Mouse (Mus musculus): ENCODE measurements around the gene Phyhd1. TPM values are rescaled to one million over a fixed set of nuclear protein-coding genes. Genes with fewer than 3 reads are reported as not detected.

The Phyhd1 gene
- polyA plus RNA-seq, 1 experiment from 2014 or later = 3.7 TPM

DNA sequence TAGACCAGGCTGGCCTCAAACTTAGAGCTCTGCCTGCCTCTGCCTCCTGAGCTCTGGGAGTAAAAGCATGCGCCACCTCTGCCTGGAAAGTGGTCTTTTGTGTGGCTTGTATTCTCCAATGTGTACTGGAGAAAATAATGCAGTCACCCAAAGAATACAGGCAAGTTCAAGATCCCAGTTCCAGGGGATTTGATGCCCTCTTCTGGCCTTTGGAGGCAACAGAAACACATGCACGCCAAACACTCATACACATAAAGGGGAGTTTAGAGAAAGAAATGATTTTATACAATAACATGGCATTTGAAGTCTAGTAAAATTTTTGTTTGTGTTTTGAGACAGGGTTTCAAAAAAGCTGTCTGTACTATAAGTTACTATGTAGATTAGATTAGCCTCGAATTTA is 33.5 kb downstream of the Phyhd1 start:
- Histone ChIP-seq H3K36me3 (peaks cover 75% of the 10 kb centered on the region), H3K27me3 (no peaks in the 10 kb centered on the region), H3K9ac (no peak overlapping the region), H3K27ac (no peak overlapping the region), H3K4me2 (no peak overlapping the region), H3K9me3 (no peaks in the 10 kb centered on the region), H3K4me1 (no peaks in the 10 kb centered on the region), H3K4me3 (no peak overlapping the region)
- ATAC-seq (ENCODE audit: insufficient number of reproducible peaks, insufficient read depth, low FRiP score, low TSS enrichment, low read depth) = no peak
- 78% methylated on average over 3 of the region's 3 CpGs for WGBS

GRCm38 (mm10) chr2:30299966-30300365 is 34.0 kb downstream of the Phyhd1 start:
- H3K4me2 ChIP-seq = no peak overlapping the region
- no peak overlapping the region for H3K4me3 ChIP-seq
- H3K27ac ChIP-seq = no peak overlapping the region
- 88% methylated on average over 5 of the region's 5 CpGs for WGBS
- ATAC-seq (ENCODE audit: insufficient number of reproducible peaks, insufficient read depth, low FRiP score, low TSS enrichment, low read depth) = no peak
- H3K9me3 ChIP-seq = no peaks in the 10 kb centered on the region
- H3K36me3 ChIP-seq = peaks cover 80% of the 10 kb centered on the region
- H3K9ac ChIP-seq = 0 out of 2 replicates have a peak overlapping the region, but pooled peaks have one; percentile 2
- no peaks in the 10 kb centered on the region for H3K27me3 ChIP-seq
- H3K4me1 ChIP-seq = no peaks in the 10 kb centered on the region

- no peak for ATAC-seq (ENCODE audit: insufficient number of reproducible peaks, insufficient read depth, low FRiP score, low TSS enrichment, low read depth)
- Histone ChIP-seq H3K9ac (no peak overlapping the region), H3K9me3 (no peaks in the 10 kb centered on the region), H3K4me3 (no peak overlapping the region), H3K27me3 (no peaks in the 10 kb centered on the region), H3K4me1 (no peaks in the 10 kb centered on the region), H3K27ac (no peak overlapping the region), H3K36me3 (peaks cover 100% of the 10 kb centered on the region), H3K4me2 (no peak overlapping the region)
- 92% methylated on average over 7 of the region's 7 CpGs for WGBS
Observed at GRCm38 (mm10) chr2:30306087-30306486, 40.1 kb downstream of the Phyhd1 start.

GRCm38 (mm10) chr2:30309351-30309750 is 43.3 kb downstream of the Phyhd1 start:
- no peak for ATAC-seq (ENCODE audit: insufficient number of reproducible peaks, insufficient read depth, low FRiP score, low TSS enrichment, low read depth)

DNA sequence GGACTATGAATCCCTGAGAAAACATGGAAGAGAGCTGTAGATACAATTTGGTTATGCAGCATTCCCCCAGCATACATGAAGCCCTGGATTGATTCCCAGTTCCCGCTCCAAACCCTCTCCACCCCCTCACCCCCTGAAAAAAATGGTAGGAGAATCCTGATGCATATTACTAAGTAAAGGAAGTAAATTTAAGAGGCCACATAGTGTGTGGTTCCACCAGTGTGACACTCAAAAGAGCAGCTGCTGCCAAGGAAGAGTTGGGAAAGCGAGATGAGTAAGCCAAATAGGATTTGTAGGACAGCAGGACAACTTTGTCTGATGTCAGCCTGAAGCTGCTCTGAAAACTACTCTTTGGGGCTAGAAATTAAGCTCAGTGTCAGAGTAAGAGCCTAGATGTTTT is 45.5 kb downstream of the Phyhd1 start:
- H3K9me3 ChIP-seq = no peaks in the 10 kb centered on the region
- 99% methylated on average over 2 of the region's 2 CpGs for WGBS
- H3K4me1 ChIP-seq = no peaks in the 10 kb centered on the region
- no peak for ATAC-seq (ENCODE audit: insufficient number of reproducible peaks, insufficient read depth, low FRiP score, low TSS enrichment, low read depth)
- no peak overlapping the region for H3K4me3 ChIP-seq
- H3K27me3 ChIP-seq = no peaks in the 10 kb centered on the region
- no peak overlapping the region for H3K4me2 ChIP-seq
- H3K9ac ChIP-seq = no peak overlapping the region
- peaks cover 97% of the 10 kb centered on the region for H3K36me3 ChIP-seq
- H3K27ac ChIP-seq = no peak overlapping the region

More at GRCm38 (mm10) chr2:30309351-30309750, 43.3 kb downstream of the Phyhd1 start:
- Histone ChIP-seq H3K9ac (no peak overlapping the region; the same call in 1 of the 2 replicates), H3K4me2 (no peak overlapping the region), H3K9me3 (no peaks in the 10 kb centered on the region), H3K36me3 (peaks cover 98% of the 10 kb centered on the region), H3K4me1 (no peaks in the 10 kb centered on the region), H3K4me3 (no peak overlapping the region), H3K27ac (no peak overlapping the region), H3K27me3 (no peaks in the 10 kb centered on the region)
- WGBS = 86% methylated on average over 3 of the region's 3 CpGs

- Histone ChIP-seq H3K4me2 (no peak overlapping the region), H3K9ac (no peak overlapping the region), H3K4me1 (no peaks in the 10 kb centered on the region), H3K27ac (no peak overlapping the region), H3K9me3 (no peaks in the 10 kb centered on the region), H3K4me3 (no peak overlapping the region), H3K36me3 (peaks cover 92% of the 10 kb centered on the region), H3K27me3 (no peaks in the 10 kb centered on the region)
- WGBS = 85% methylated on average over 4 of the region's 4 CpGs
- no peak for ATAC-seq (ENCODE audit: insufficient number of reproducible peaks, insufficient read depth, low FRiP score, low TSS enrichment, low read depth)
Observed at GRCm38 (mm10) chr2:30316136-30316535, 50.1 kb downstream of the Phyhd1 start.

DNA sequence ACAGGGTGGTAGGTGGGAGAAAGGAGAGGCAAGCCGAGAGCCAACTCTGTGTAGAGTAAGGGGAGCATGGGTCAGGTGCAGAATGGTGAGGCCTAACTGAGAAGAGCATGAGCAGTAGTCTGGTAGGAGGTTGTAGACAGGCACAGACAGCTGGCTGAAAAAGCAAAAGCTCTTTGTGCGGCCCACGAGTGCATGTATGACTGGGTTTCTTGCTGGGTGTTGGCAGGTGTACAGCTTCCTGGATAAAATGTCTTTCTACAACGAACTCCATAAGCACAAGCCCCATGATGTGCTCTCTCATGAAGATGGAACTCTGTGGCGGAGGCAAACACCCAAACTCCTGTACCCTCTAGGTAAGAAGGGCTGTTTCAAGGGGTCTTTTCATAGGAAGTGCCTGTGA is 51.0 kb downstream of the Phyhd1 start:
- H3K9ac ChIP-seq = no peak overlapping the region
- H3K4me1 ChIP-seq = no peaks in the 10 kb centered on the region
- WGBS = 90% methylated on average over 5 of the region's 5 CpGs
- no peak overlapping the region for H3K4me3 ChIP-seq
- no peaks in the 10 kb centered on the region for H3K27me3 ChIP-seq
- H3K27ac ChIP-seq = no peak overlapping the region
- peaks cover 94% of the 10 kb centered on the region for H3K36me3 ChIP-seq
- H3K9me3 ChIP-seq = no peaks in the 10 kb centered on the region
- no peak overlapping the region for H3K4me2 ChIP-seq
- no peak for ATAC-seq (ENCODE audit: insufficient number of reproducible peaks, insufficient read depth, low FRiP score, low TSS enrichment, low read depth)

GRCm38 (mm10) chr2:30319260-30319659 is 53.3 kb downstream of the Phyhd1 start:
- WGBS = 86% methylated on average over 4 of the region's 4 CpGs
- H3K4me1 ChIP-seq = no peaks in the 10 kb centered on the region
- ATAC-seq (ENCODE audit: insufficient number of reproducible peaks, insufficient read depth, low FRiP score, low TSS enrichment, low read depth) = no peak
- H3K36me3 ChIP-seq = peaks cover 94% of the 10 kb centered on the region
- H3K4me3 ChIP-seq = no peak overlapping the region
- H3K27ac ChIP-seq = no peak overlapping the region
- H3K4me2 ChIP-seq = no peak overlapping the region
- H3K9me3 ChIP-seq = no peaks in the 10 kb centered on the region
- H3K27me3 ChIP-seq = no peaks in the 10 kb centered on the region
- no peak overlapping the region for H3K9ac ChIP-seq

DNA sequence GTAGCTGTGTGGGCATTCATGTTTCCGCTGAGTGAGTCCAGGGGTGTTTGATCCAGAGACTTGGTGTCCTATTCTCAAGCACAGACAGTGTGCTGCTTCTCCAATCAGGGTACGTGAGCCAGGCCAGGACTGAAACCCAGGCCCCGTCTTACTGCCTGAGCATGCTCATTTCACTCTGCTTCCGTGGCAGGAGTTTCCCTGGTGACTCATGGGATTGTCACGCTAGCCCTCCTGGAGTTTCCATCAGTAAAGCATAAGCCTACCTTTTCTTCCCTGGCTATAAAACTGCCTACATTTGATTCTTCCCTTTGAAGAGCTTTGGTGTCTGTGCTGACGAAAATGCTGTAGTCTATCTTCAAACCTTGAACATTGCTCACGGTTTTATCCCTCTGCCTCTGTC is 57.1 kb downstream of the Phyhd1 start:
- Histone ChIP-seq H3K9ac (no peak overlapping the region), H3K9me3 (no peaks in the 10 kb centered on the region), H3K4me3 (no peak overlapping the region), H3K4me2 (no peak overlapping the region), H3K27me3 (no peaks in the 10 kb centered on the region), H3K27ac (no peak overlapping the region), H3K4me1 (no peaks in the 10 kb centered on the region), H3K36me3 (peaks cover 94% of the 10 kb centered on the region)
- 90% methylated on average over 7 of the region's 7 CpGs for WGBS
- no peak for ATAC-seq (ENCODE audit: insufficient number of reproducible peaks, insufficient read depth, low FRiP score, low TSS enrichment, low read depth)

- 91% methylated on average over 5 of the region's 5 CpGs for WGBS
- H3K4me1 ChIP-seq = no peaks in the 10 kb centered on the region
- H3K4me2 ChIP-seq = no peak overlapping the region
- ATAC-seq (ENCODE audit: insufficient number of reproducible peaks, insufficient read depth, low FRiP score, low TSS enrichment, low read depth) = no peak
- H3K27me3 ChIP-seq = no peaks in the 10 kb centered on the region
- no peak overlapping the region for H3K4me3 ChIP-seq
- no peak overlapping the region for H3K27ac ChIP-seq
- no peak overlapping the region for H3K9ac ChIP-seq
- H3K36me3 ChIP-seq = peaks cover 96% of the 10 kb centered on the region
- no peaks in the 10 kb centered on the region for H3K9me3 ChIP-seq
Observed at GRCm38 (mm10) chr2:30325296-30325695, 59.3 kb downstream of the Phyhd1 start.

GRCm38 (mm10) chr2:30327276-30327675 is 61.3 kb downstream of the Phyhd1 start:
- 92% methylated on average over 7 of the region's 7 CpGs for WGBS
- H3K27me3 ChIP-seq = no peaks in the 10 kb centered on the region
- H3K4me3 ChIP-seq = no peak overlapping the region
- H3K36me3 ChIP-seq = peaks cover 97% of the 10 kb centered on the region
- no peak overlapping the region for H3K9ac ChIP-seq
- no peaks in the 10 kb centered on the region for H3K4me1 ChIP-seq
- no peak overlapping the region for H3K27ac ChIP-seq
- H3K9me3 ChIP-seq = no peaks in the 10 kb centered on the region
- no peak overlapping the region for H3K4me2 ChIP-seq
- no peak for ATAC-seq (ENCODE audit: insufficient number of reproducible peaks, insufficient read depth, low FRiP score, low TSS enrichment, low read depth)

DNA sequence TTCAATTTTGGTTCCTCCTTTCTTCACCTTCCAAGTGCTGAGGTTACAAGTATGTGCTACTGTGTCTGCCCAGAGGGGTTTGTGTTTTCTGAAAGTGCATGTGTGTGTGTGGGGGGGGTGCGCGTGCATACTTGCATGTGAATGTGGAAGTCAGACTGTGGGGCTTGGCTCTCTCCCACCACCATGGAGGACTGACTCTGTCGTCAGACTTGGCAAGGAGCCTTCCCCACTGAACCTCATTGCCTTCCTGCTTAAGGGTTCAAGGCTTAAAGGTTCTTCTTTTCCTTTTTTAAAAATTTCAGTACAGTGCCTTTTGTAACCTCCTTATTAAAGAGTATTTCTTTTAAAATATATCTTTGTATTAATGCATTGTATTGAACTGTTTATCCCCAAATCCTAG is 62.8 kb downstream of the Phyhd1 start:
- no peak for ATAC-seq (ENCODE audit: insufficient number of reproducible peaks, insufficient read depth, low FRiP score, low TSS enrichment, low read depth)
- WGBS = 89% methylated on average over 3 of the region's 3 CpGs

More for the DNA sequence above, 62.8 kb downstream of the Phyhd1 start:
- Histone ChIP-seq H3K27me3 (no peaks in the 10 kb centered on the region), H3K36me3 (peaks cover 97% of the 10 kb centered on the region), H3K27ac (no peak overlapping the region), H3K4me3 (no peak overlapping the region), H3K9ac (no peak overlapping the region), H3K4me2 (no peak overlapping the region), H3K4me1 (no peaks in the 10 kb centered on the region), H3K9me3 (no peaks in the 10 kb centered on the region)
